Mouse (Mus musculus): Measurements from ENCODE around the gene Prss40.
"Not testable (repeated sequence)": the region's sequence is repeated elsewhere in the genome, so short reads cannot be mapped to it uniquely, and the experiment has no call there.

Gene Prss40

GRCm38 (mm10) chr1:34535043-34535698, 25.6 kb downstream of the Prss40 start, which contains the start of gene Cfc1:
Gene Cfc1, plus strand, starts transcription at chr1:34535648.
- DNase-seq (ENCODE audit: low read depth), result not testable (repeated sequence)

- not testable (repeated sequence) for DNase-seq (ENCODE audit: low read depth)
Observed at GRCm38 (mm10) chr1:34534574-34534973, 26.2 kb downstream of the Prss40 start.

- DNase-seq (ENCODE audit: low read depth), result no peak
Observed at GRCm38 (mm10) chr1:34523647-34524046, 37.1 kb downstream of the Prss40 start.

GRCm38 (mm10) chr1:34522850-34523244, 37.9 kb downstream of the Prss40 start:
- no peak for DNase-seq (ENCODE audit: low read depth)

GRCm38 (mm10) chr1:34522205-34522849, 38.4 kb downstream of the Prss40 start:
- DNase-seq (ENCODE audit: low read depth), result no peak

GRCm38 (mm10) chr1:34518259-34518658, 42.5 kb downstream of the Prss40 start:
- no peak for DNase-seq (ENCODE audit: low read depth)

GRCm38 (mm10) chr1:34517797-34518196, 42.9 kb downstream of the Prss40 start:
- DNase-seq (ENCODE audit: low read depth), result not testable (repeated sequence)

- DNase-seq (ENCODE audit: low read depth), result not testable (repeated sequence)
Observed at GRCm38 (mm10) chr1:34517297-34517696, 43.4 kb downstream of the Prss40 start.

GRCm38 (mm10) chr1:34516595-34516994, 44.1 kb downstream of the Prss40 start:
- no peak for DNase-seq (ENCODE audit: low read depth)

- DNase-seq (ENCODE audit: low read depth), result no peak
Observed at GRCm38 (mm10) chr1:34513068-34513467, 47.7 kb downstream of the Prss40 start.

GRCm38 (mm10) chr1:34511027-34511426, 49.7 kb downstream of the Prss40 start:
- DNase-seq (ENCODE audit: low read depth), result peak; percentile 81

GRCm38 (mm10) chr1:34510575-34510981, 50.2 kb downstream of the Prss40 start:
- peak; percentile 86 for DNase-seq (ENCODE audit: low read depth)

- no peak for DNase-seq (ENCODE audit: low read depth)
Observed at GRCm38 (mm10) chr1:34507986-34508385, 52.8 kb downstream of the Prss40 start.

GRCm38 (mm10) chr1:34505970-34506551, 54.7 kb downstream of the Prss40 start:
- DNase-seq (ENCODE audit: low read depth), result no peak

GRCm38 (mm10) chr1:34505307-34505706, 55.4 kb downstream of the Prss40 start:
- DNase-seq (ENCODE audit: low read depth), result no peak

- no peak for DNase-seq (ENCODE audit: low read depth)
Observed at GRCm38 (mm10) chr1:34502991-34503390, 57.8 kb downstream of the Prss40 start.
